Mouse (Mus musculus): ENCODE results near the gene Gm28230. TPM values are rescaled to one million over a fixed set of nuclear protein-coding genes. Genes with fewer than 3 reads are reported as not detected.

Gene Gm28230
- total RNA-seq, 2 experiments from 2014 or later, result not detected

GRCm38 (mm10) chr2:74702820-74703219 lies 23.7 kb upstream of the Gm28230 start:
- ATAC-seq (replicated peaks; ENCODE audit: low FRiP score, poor library complexity, severe bottlenecking), result no peak

GRCm38 (mm10) chr2:74703317-74703716 lies 23.2 kb upstream of the Gm28230 start:
- ATAC-seq (replicated peaks; ENCODE audit: low FRiP score, poor library complexity, severe bottlenecking), result no peak

DNA sequence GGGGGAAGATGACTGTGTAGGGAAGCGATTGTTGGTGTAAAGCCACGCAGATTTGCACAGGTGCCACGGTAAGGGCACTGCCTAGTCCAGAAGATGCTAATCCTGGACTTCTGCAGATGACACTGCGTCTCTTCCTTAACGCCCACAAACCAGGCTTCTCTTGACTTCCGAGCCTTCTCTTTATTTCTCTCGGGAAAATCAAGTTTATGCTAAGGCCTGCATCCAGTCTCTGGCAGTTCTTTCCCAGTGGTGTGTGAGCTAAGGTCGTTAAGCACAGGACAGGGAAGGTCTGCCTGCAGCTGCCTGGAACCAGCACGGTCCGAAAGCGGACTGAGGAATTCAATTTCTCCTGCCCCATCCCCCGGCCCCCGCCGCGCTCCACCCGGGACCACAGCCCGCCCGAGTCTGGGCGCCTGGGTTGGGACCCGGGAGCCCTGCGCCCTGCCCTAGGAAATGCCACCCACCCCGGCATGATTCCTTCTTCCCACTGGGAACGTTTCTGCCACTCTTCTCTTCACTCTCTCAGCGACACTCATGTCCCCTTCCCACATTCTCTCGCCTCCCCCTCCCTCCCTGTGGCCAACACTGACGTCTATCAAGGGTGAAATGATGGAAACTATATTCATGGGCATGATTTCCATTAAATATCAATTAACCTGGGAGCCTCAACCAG lies 22.7 kb upstream of the Gm28230 start:
- ATAC-seq (replicated peaks; ENCODE audit: low FRiP score, poor library complexity, severe bottlenecking), result no peak

DNA sequence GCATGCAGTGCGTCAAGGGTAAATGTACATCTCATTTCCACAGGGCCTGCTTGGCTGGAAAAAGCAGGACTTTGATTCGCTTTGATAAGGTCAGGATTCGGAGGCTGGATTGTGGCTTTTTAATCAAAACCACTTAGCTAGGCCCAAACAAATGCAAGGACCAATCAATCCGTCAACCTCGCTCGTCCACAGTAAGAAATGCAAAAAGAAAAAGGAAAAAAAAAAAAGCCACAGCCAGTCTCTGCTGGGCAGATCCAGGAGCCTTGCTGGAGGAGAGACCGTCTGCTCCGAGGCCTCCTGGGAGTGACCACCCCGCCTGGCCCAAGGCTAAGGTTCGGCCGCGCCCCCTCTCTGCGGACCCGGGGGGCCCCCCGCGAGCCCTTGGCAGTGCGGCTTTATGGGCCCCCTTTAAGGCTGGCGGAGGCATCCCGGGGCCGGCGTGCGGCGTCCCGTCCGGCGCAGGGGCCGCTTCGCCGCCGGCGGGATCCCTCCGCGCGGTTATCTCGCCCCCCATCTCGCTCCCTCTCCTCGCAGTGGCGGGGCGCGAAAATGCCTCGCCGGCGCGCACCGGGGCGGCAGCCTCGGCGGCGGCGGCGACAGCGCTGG lies 22.0 kb upstream of the Gm28230 start, which contains the start of gene Hoxd8:
TSS of gene Hoxd8 (plus strand) at position 223 of the 606 bp plus-strand sequence.
- no peak for ATAC-seq (replicated peaks; ENCODE audit: low FRiP score, poor library complexity, severe bottlenecking)

- ATAC-seq (replicated peaks; ENCODE audit: low FRiP score, poor library complexity, severe bottlenecking), result no peak
Measured at GRCm38 (mm10) chr2:74704999-74705466, 21.5 kb upstream of the Gm28230 start.

GRCm38 (mm10) chr2:74705467-74706089 lies 20.9 kb upstream of the Gm28230 start:
- ATAC-seq (replicated peaks; ENCODE audit: low FRiP score, poor library complexity, severe bottlenecking), result no peak

DNA sequence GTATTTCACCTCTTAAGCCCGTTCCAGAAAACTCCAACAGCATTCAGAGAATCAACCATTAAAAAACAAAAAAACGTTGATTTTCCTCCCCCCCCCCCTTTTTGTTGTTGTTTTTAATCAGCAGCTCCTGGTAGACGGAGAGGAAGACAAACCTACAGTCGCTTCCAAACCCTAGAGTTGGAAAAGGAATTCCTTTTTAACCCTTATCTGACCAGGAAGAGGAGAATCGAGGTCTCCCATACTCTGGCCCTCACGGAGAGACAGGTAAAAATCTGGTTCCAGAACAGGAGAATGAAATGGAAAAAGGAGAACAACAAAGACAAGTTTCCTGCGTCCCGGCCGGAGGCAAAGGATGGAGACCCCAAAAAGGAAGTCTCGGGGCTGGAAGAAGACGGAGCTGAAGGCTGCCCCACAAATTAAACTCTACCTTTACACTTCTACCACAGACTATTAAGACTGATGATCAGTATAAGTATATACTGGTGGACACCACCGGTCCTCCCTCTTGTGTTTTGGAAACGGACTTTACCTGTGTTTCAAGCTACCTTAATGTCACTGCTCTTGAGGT lies 20.1 kb upstream of the Gm28230 start:
- no peak for ATAC-seq (replicated peaks; ENCODE audit: low FRiP score, poor library complexity, severe bottlenecking)

- ATAC-seq (replicated peaks; ENCODE audit: low FRiP score, poor library complexity, severe bottlenecking), result no peak
Measured at GRCm38 (mm10) chr2:74707599-74707998, 18.9 kb upstream of the Gm28230 start.

DNA sequence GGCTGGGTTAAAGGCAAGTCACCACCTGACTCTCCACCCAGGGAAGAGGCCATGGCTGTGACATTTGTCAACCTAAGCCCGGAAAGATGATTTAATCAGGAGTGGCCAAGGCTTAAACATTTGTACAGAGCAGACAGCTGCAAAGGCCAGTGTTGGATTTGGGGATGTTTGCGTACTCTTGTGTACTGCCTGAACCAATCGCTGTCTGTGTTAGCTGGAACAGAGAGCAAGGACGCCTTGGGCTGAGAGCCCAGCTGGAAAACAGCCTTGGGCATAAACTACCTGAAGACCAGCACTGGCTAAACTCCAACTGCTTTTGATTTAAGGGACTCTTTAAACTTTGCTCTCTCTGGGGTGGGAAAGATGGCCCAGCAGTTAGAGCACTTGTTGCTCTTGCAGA lies 17.9 kb upstream of the Gm28230 start:
- no peak for ATAC-seq (replicated peaks; ENCODE audit: low FRiP score, poor library complexity, severe bottlenecking)

GRCm38 (mm10) chr2:74709465-74710419 lies 16.8 kb upstream of the Gm28230 start:
- ATAC-seq (replicated peaks; ENCODE audit: low FRiP score, poor library complexity, severe bottlenecking), result no peak

GRCm38 (mm10) chr2:74710929-74711543 lies 15.5 kb upstream of the Gm28230 start:
- ATAC-seq (replicated peaks; ENCODE audit: low FRiP score, poor library complexity, severe bottlenecking), result no peak

GRCm38 (mm10) chr2:74711721-74712621 lies 14.6 kb upstream of the Gm28230 start, which contains the start of the genes Hoxd3 and Hoxd4:
Gene Hoxd3, plus strand, starts transcription at chr2:74711927.
Gene Hoxd4, plus strand, starts transcription at chr2:74711929.
- no peak for ATAC-seq (replicated peaks; ENCODE audit: low FRiP score, poor library complexity, severe bottlenecking)

GRCm38 (mm10) chr2:74713239-74714150 lies 13.0 kb upstream of the Gm28230 start:
- no peak for ATAC-seq (replicated peaks; ENCODE audit: low FRiP score, poor library complexity, severe bottlenecking)

DNA sequence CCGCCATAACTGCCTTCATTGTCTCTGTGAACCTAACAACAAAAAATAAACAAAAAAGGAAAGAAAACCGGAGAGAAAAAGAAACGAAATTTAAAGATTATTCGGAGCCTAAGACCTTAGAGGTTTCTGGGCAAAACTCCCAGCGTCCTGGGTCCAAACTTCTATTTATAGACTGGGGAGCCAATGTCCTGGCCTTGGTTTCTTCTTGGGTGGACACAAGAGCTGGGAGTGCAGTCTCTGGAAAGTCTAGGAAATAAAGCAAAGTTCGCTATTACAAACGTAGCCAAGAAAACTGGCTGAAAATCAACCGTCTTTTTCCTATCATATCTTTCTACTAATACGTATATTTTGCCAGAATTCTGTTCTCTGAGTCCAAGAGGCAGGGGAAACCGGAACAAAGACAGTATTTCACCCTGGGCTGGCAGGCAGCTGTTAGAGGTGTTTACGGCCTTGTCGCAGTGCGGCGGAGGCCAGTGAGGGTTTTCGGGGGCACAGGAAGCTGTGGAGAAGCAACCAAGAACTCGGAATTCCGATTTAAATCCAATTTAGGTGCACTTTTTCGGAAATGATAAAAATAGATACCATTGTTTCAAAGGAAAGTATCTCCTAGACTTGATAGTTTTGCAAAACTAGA lies 12.3 kb upstream of the Gm28230 start:
- ATAC-seq (replicated peaks; ENCODE audit: low FRiP score, poor library complexity, severe bottlenecking), result no peak

DNA sequence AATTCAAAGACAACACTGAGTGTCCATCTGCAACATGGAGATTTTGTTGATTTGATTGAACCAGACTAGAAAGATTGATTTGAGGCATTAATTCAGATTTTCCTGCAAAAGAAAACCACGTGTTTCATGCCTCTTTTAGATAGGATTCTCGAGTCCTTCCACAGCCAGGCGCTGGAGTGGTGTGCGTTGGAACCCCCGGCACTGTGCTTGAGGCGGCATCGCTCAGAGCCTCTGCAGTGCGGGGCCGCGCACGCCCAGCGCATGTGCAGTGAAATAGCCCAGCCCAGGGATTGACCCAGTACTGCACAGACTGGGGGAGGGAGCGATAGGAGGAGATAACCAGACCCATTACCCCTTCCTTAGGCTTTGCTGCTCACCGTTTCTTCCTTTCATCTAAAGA lies 11.6 kb upstream of the Gm28230 start:
- ATAC-seq (replicated peaks; ENCODE audit: low FRiP score, poor library complexity, severe bottlenecking), result no peak

GRCm38 (mm10) chr2:74715504-74716241 lies 10.9 kb upstream of the Gm28230 start:
- ATAC-seq (replicated peaks; ENCODE audit: low FRiP score, poor library complexity, severe bottlenecking), result no peak
